Mouse (Mus musculus): ENCODE measurements at regions not wholly inside any gene's neighbourhood (a gene's known extent, or its start where the extent isn't known, plus 50 kb on each side); places are given as distances from the start of the nearest gene placed in this dataset.
"Not testable (repeated sequence)": the region's sequence is repeated elsewhere in the genome, so short reads cannot be mapped to it uniquely, and the experiment has no call there.

GRCm38 (mm10) chr13:52305328-52305727, 225.8 kb downstream of the Diras2 start:
- not testable (repeated sequence) for TF ChIP-seq USF1 (IDR thresholded peaks at IDR 0.05; ENCODE audit: low read depth); MYOD1 (IDR thresholded peaks at IDR 0.05; ENCODE audit: control insufficient read depth, insufficient read length, low read depth); CTCF (IDR thresholded peaks at IDR 0.05; ENCODE audit: control insufficient read depth, insufficient read depth, insufficient read length); CEBPB (IDR thresholded peaks at IDR 0.05; ENCODE audit: low read depth)

All from C2C12 (cell line).